30 mouse cellular contexts compared by ENCODE assay signal in genomic region chr6:51403598-51403997, GRCm38 (mm10). TPM values are rescaled to one million over a fixed set of nuclear protein-coding genes. Genes with fewer than 3 reads are reported as not detected.
"Had no signal": no experiment of that assay in that cellular context is flagged by ENCODE, and none has a peak within 500 bp of the region (broad histone marks: within the 10 kb centered on the region; RNA-seq: fewer than 3 reads in every experiment).

No protein-coding gene starts in this region.

- ATAC-seq: forebrain, embryonic 13.5 days; forebrain, embryonic 14.5 days; forebrain, embryonic 15.5 days; forebrain, embryonic 16.5 days; forebrain, postnatal 0 days had no signal

- H3K27me3 ChIP-seq: embryonic facial prominence, embryonic 12.5 days; embryonic facial prominence, embryonic 13.5 days; embryonic facial prominence, embryonic 15.5 days; forebrain, embryonic 12.5 days; forebrain, embryonic 13.5 days; forebrain, embryonic 15.5 days had no signal

- H3K9ac ChIP-seq: embryonic facial prominence, embryonic 12.5 days; embryonic facial prominence, embryonic 13.5 days; embryonic facial prominence, embryonic 15.5 days; forebrain, embryonic 12.5 days; forebrain, embryonic 13.5 days; forebrain, embryonic 15.5 days; forebrain, postnatal 0 days had no signal

- H3K9me3 ChIP-seq: embryonic facial prominence, embryonic 10.5 days; embryonic facial prominence, embryonic 12.5 days; embryonic facial prominence, embryonic 13.5 days; embryonic facial prominence, embryonic 15.5 days; forebrain, embryonic 10.5 days; forebrain, embryonic 12.5 days; forebrain, embryonic 13.5 days; forebrain, embryonic 15.5 days had no signal

- H3K4me3 ChIP-seq: embryonic facial prominence, embryonic 10.5 days; embryonic facial prominence, embryonic 12.5 days; embryonic facial prominence, embryonic 13.5 days; embryonic facial prominence, embryonic 15.5 days; erythroblast, embryonic 14.5 days; forebrain, embryonic 10.5 days; forebrain, embryonic 12.5 days; forebrain, embryonic 13.5 days; forebrain, embryonic 15.5 days; gastrocnemius, adult 2 months; heart, adult 2 months had no signal

- H3K4me2 ChIP-seq: embryonic facial prominence, embryonic 12.5 days; embryonic facial prominence, embryonic 13.5 days; embryonic facial prominence, embryonic 15.5 days; forebrain, embryonic 12.5 days; forebrain, embryonic 13.5 days; forebrain, embryonic 15.5 days had no signal

- DNase-seq: cerebellum, adult 9-10 months; cerebellum, adult 9-11 months; cerebellum, postnatal 10 days; cerebellum, postnatal 14 days; cerebellum, postnatal 25 days; cerebellum, postnatal 36 days; embryo, embryonic 11 days; forebrain, postnatal 0 days; gastrocnemius, adult 2 months; gastrocnemius, postnatal 10 days; gastrocnemius, postnatal 14 days; gastrocnemius, postnatal 25 days; gastrocnemius, postnatal 36 days; heart, adult 11 months; heart, adult 18-20 months; heart, adult 2 months had no signal

- H3K36me3 ChIP-seq: embryonic facial prominence, embryonic 10.5 days; embryonic facial prominence, embryonic 12.5 days; embryonic facial prominence, embryonic 13.5 days; embryonic facial prominence, embryonic 15.5 days; forebrain, embryonic 10.5 days; forebrain, embryonic 12.5 days; forebrain, embryonic 15.5 days had no signal

- H3K4me1 ChIP-seq: forebrain, embryonic 15.5 days had no signal

- H3K27ac ChIP-seq: embryonic facial prominence, embryonic 10.5 days; embryonic facial prominence, embryonic 12.5 days; embryonic facial prominence, embryonic 13.5 days; embryonic facial prominence, embryonic 15.5 days; forebrain, embryonic 10.5 days; forebrain, embryonic 12.5 days; forebrain, embryonic 13.5 days; forebrain, embryonic 15.5 days; gastrocnemius, adult 2 months; heart, adult 2 months had no signal

RNA-seq across cellular contexts. Expression of gene Nfe2l3, which starts 28.9 kb away (rescaled TPM):
- total RNA-seq: gastrocnemius, adult 18-20 months; gastrocnemius, adult 2 months; gastrocnemius, adult 8-10 months; gastrocnemius, postnatal 25 days; granulocyte monocyte progenitor cell, adult 5-6 weeks had no signal
- polyA plus RNA-seq: erythroblast, embryonic 14.5 days had no signal
